Mouse (Mus musculus) CH12.LX (cell line): ENCODE results near the gene Dpf3. TPM values are rescaled to one million over a fixed set of nuclear protein-coding genes. Genes with fewer than 3 reads are reported as not detected.

Experiments used
- polyA plus RNA-seq: library from polyadenylated mRNA; unstranded; fragments of >175 nt; gene quantifications from 2 replicates; pipeline ENCODE4 v1.2.1, GENCODE M21; 2012; ENCODE audit warnings: low read depth; ENCODE audit not compliant: insufficient read length
- total RNA-seq, 2 experiments: library from RNA; depleted of rRNA; stranded (reverse); fragments of 300-350 nt in 1 of 2; fragments of >200 nt in 1 of 2; gene quantifications; 2 replicates each; pipeline ENCODE4 v1.2.3; 2012 to 2014

Gene Dpf3
- total and polyA plus RNA-seq, 3 experiments = 0.42 to 1.2 (median 1.2) TPM

Other genes starting within 250 kb of the Dpf3 start
- gene Dcaf4, start 32.8 kb upstream of the Dpf3 start, total RNA-seq (2012; rRNA removed) = 22.0 and 22.1 TPM in 2 replicates
- gene Dcaf4, start 32.8 kb upstream of the Dpf3 start, total RNA-seq (2014; rRNA removed) = 21.5 and 23.6 TPM in 2 replicates
- gene Dcaf4, start 32.8 kb upstream of the Dpf3 start, polyA plus RNA-seq = 17.3 and 19.4 TPM in 2 replicates
- 10.0 and 17.6 TPM in 2 replicates for gene Zfyve1, start 109.5 kb upstream of the Dpf3 start, total RNA-seq (2012; rRNA removed)
- gene Zfyve1, start 109.5 kb upstream of the Dpf3 start, total RNA-seq (2014; rRNA removed) = 7.2 and 7.3 TPM in 2 replicates
- 6.0 and 10.9 TPM in 2 replicates for gene Zfyve1, start 109.5 kb upstream of the Dpf3 start, polyA plus RNA-seq
- gene Rbm25, start 143.5 kb upstream of the Dpf3 start, total RNA-seq (2012; rRNA removed) = 58.6 and 75.0 TPM in 2 replicates
- gene Rbm25, start 143.5 kb upstream of the Dpf3 start, total RNA-seq (2014; rRNA removed) = 97.5 and 103 TPM in 2 replicates
- gene Rbm25, start 143.5 kb upstream of the Dpf3 start, polyA plus RNA-seq = 227 and 245 TPM in 2 replicates
- 45.8 and 46.9 TPM in 2 replicates for gene Psen1, start 200.4 kb upstream of the Dpf3 start, total RNA-seq (2012; rRNA removed)
- 26.4 and 28.4 TPM in 2 replicates for gene Psen1, start 200.4 kb upstream of the Dpf3 start, total RNA-seq (2014; rRNA removed)
- gene Psen1, start 200.4 kb upstream of the Dpf3 start, polyA plus RNA-seq = 57.6 and 61.1 TPM in 2 replicates